Mouse (Mus musculus) liver, embryonic 14.5 days (tissue): ENCODE measurements around the gene Prnp.

Experiments used
- CTCF ChIP-seq: IDR thresholded peaks from 2 replicates; pipeline ENCODE4 v1.5.1; 2016; ENCODE audit warnings: antibody characterized with exemption, low read depth, control low read depth
- EP300 ChIP-seq: IDR thresholded peaks from 2 replicates; pipeline ENCODE4 v1.6.1; 2016; ENCODE audit warnings: antibody characterized with exemption, low read depth

- TF ChIP-seq CTCF (no peak), EP300 (no peak)
Observed at GRCm38 (mm10) chr2:131953711-131954110, 44.0 kb downstream of the Prnp start.
